Mouse (Mus musculus) heart, adult 2 months (tissue): ENCODE data around the gene Gimap5. TPM values are rescaled to one million over a fixed set of nuclear protein-coding genes. Genes with fewer than 3 reads are reported as not detected.
A peak's percentile ranks its signal among the peaks of the same experiment; 100 is the strongest.

Experiments used
- DNase-seq, 2 experiments: peaks; one replicate each; pipeline ENCODE4 v3.0.0; 2021
- H3K27ac ChIP-seq: fragments of 200-600 bp; 2 replicates; pipeline ENCODE4 v1.8.1; 2022
- H3K27me3 ChIP-seq: fragments of 200-500 bp; 2 replicates; pipeline ENCODE4 v1.6.1; 2012; ENCODE audit warnings: mild to moderate bottlenecking, low read length, inconsistent platforms, mixed read lengths; ENCODE audit not compliant: control insufficient read depth, insufficient read depth
- H3K36me3 ChIP-seq: fragments of 200-500 bp; 2 replicates; pipeline ENCODE4 v1.6.1; 2012; ENCODE audit warnings: low read length, inconsistent platforms; ENCODE audit not compliant: control insufficient read depth, insufficient read depth
- H3K4me1 ChIP-seq: fragments of 200-500 bp; 2 replicates; pipeline ENCODE4 v1.6.1; 2011; ENCODE audit warnings: low read length; ENCODE audit not compliant: control insufficient read depth, insufficient read depth
- H3K4me3 ChIP-seq: fragments of 200-600 bp; 2 replicates; pipeline ENCODE4 v1.8.1; 2022
- H3K79me2 ChIP-seq: fragments of 200-500 bp; replicated peaks from 2 replicates; pipeline ENCODE4 v1.6.1; 2012; ENCODE audit warnings: mild to moderate bottlenecking, inconsistent platforms, low read length, moderate library complexity, mixed read lengths; ENCODE audit not compliant: control insufficient read depth, insufficient read depth
- H3K9ac ChIP-seq: fragments of 200-500 bp; 2 replicates; pipeline ENCODE4 v1.6.1; 2012; ENCODE audit warnings: low read depth, mild to moderate bottlenecking, control low read depth, inconsistent platforms, low read length, mixed read lengths
- CTCF ChIP-seq: fragments of 200-600 bp; IDR thresholded peaks from 2 replicates; pipeline ENCODE4 v1.8.1; 2022; ENCODE audit warnings: antibody characterized with exemption, mild to moderate bottlenecking, moderate library complexity
- EP300 ChIP-seq: fragments of 200-500 bp; IDR thresholded peaks from 2 replicates; pipeline ENCODE4 v1.6.1; 2011; ENCODE audit warnings: low read depth, low read length, control low read depth; ENCODE audit not compliant: insufficient read depth
- POLR2A ChIP-seq: fragments of 200-500 bp; IDR thresholded peaks from 2 replicates; pipeline ENCODE4 v1.6.1; 2011; ENCODE audit warnings: mild to moderate bottlenecking, low read depth, low read length, control low read depth; ENCODE audit not compliant: insufficient read depth
- WGBS: fragments of 180-500 bp; shearing (Covaris S2); methylation state at CpG from one replicate; pipeline ENCODE4 v1.1.7; 2018; 5-methylcytosine and 5-hydroxymethylcytosine counted together
- intact Hi-C: fragments of 180-260 bp; cut with DNase I; formaldehyde crosslinking; loops from one replicate; pipeline ENCODE4 v1.15.1; 2025
- polyA plus RNA-seq: library from polyadenylated mRNA; depleted of rRNA; stranded (reverse); fragments of >200 nt; gene quantifications from 2 replicates; pipeline ENCODE4 v1.2.3, GENCODE M21; 2012
- total RNA-seq, 2 experiments: library from RNA; stranded (reverse); gene quantifications; 2 replicates each; pipeline ENCODE4 v1.2.3; 2021

Gene Gimap5
- total and polyA plus RNA-seq, 3 experiments = 4.6 to 6.6 (median 5.1) TPM

DNA sequence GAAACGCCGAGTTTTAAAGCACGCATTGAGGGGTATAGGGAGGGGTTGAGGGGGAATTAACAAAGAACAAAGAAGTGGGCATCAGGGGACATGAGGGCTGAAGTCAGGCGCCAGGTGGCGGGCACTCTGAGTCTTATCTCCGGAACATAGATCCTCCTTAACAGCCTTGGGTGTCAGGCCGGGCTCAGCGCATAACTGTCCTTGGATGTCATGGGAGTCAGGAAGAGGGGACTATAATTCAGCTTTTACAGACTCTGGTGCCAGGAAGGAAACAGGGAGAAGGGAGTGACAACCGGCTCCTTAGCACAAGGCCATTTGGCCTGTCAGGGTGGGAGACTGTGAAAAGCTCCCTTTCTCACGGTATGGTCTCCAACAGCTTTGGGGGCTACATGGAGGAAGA is 18.5 kb downstream of the Gimap5 start:
- no peak overlapping the region for H3K4me3 ChIP-seq
- no peaks in the 10 kb centered on the region for H3K27me3 ChIP-seq
- intact Hi-C loops = no loop called here
- no peaks in the 10 kb centered on the region for H3K79me2 ChIP-seq
- H3K27ac ChIP-seq = no peak overlapping the region
- 85% methylated on average over 10 of the region's 10 CpGs for WGBS
- no peak overlapping the region for H3K9ac ChIP-seq
- TF ChIP-seq CTCF = no peak
- TF ChIP-seq POLR2A = no peak
- no peak for TF ChIP-seq EP300
- H3K4me1 ChIP-seq = no peaks in the 10 kb centered on the region
- DNase-seq = no peak
- no peaks in the 10 kb centered on the region for H3K36me3 ChIP-seq

- DNase-seq = peak in 1 of 2 experiments; percentile 40
- WGBS = 59% methylated on average over 9 of the region's 9 CpGs
- intact Hi-C loops = no loop called here
- H3K9ac ChIP-seq = no peak overlapping the region
- H3K4me1 ChIP-seq = no peaks in the 10 kb centered on the region
- no peak overlapping the region for H3K4me3 ChIP-seq
- no peak for TF ChIP-seq CTCF
- TF ChIP-seq EP300 = no peak
- TF ChIP-seq POLR2A = no peak
- no peak overlapping the region for H3K27ac ChIP-seq
- H3K27me3 ChIP-seq = no peaks in the 10 kb centered on the region
- no peaks in the 10 kb centered on the region for H3K79me2 ChIP-seq
- no peaks in the 10 kb centered on the region for H3K36me3 ChIP-seq
Measured at GRCm38 (mm10) chr6:48768178-48768869, 22.3 kb downstream of the Gimap5 start.

GRCm38 (mm10) chr6:48768933-48769332 is 22.9 kb downstream of the Gimap5 start:
- 79% methylated on average over 3 of the region's 3 CpGs for WGBS
- H3K4me1 ChIP-seq = no peaks in the 10 kb centered on the region
- H3K27ac ChIP-seq = no peak overlapping the region
- intact Hi-C loops = no loop called here
- DNase-seq = no peak
- H3K4me3 ChIP-seq = no peak overlapping the region
- H3K27me3 ChIP-seq = no peaks in the 10 kb centered on the region
- H3K9ac ChIP-seq = no peak overlapping the region
- TF ChIP-seq EP300 (no peak), CTCF (no peak), POLR2A (no peak)
- no peaks in the 10 kb centered on the region for H3K79me2 ChIP-seq
- H3K36me3 ChIP-seq = no peaks in the 10 kb centered on the region

DNA sequence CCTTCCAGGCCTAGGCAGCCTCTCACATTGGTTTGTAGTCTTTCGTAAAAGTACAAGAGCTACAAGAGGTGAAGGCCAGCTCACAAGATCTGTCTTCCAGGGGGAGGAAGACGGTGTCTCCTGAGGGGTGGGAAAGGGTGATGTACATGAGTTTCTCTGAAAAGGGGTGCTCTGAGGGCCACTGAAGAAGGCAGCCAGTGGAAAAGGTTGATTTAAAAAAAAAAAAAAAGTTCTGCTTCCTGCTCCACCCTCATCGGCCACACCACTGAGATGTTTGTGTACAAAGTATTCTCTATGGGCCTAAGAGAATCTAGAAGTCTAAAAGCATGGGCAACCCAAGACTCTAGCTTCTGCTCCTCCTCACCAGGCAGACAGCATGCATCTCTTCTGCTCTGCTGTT is 24.7 kb downstream of the Gimap5 start, which contains the start of gene Gimap3:
TSS of gene Gimap3 (minus strand) at position 156 of the 400 bp plus-strand sequence.
- H3K79me2 ChIP-seq = no peaks in the 10 kb centered on the region
- H3K36me3 ChIP-seq = no peaks in the 10 kb centered on the region
- peak within 1 kb of the TSS; percentile 53 for H3K27ac ChIP-seq
- intact Hi-C loops = loop anchor here (5.0 kb wide), 2 partner anchors 233 to 593 kb away; partner anchors contain the start of gene Atp6v0e2
- DNase-seq = peak in 1 of 2 experiments; percentile 14
- no peak within 1 kb of the TSS for H3K4me3 ChIP-seq
- H3K4me1 ChIP-seq = no peaks in the 10 kb centered on the region
- H3K9ac ChIP-seq = no peak within 1 kb of the TSS
- no peaks in the 10 kb centered on the region for H3K27me3 ChIP-seq
- no peak for TF ChIP-seq POLR2A
- WGBS = 77% methylated on average over 3 of the region's 3 CpGs

DNA sequence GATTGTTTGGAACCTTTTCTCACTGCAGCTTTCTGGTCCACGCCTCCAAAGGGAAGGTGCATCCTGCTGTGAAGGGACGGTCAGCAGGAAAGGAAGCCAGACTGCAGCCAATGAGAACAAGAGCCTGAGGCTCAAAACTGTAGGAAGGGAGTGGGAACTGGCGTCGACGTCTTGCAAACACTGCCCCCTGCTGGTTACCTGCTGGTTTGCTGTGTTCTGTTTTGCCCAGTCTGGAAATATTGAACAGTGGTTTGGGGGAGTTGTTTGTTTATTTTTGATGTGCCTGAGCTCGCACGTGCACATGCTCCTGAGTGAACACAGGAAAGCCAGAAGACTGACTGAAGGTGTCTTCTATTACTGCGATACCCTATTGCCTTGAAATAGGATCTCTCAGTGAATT is 26.0 kb downstream of the Gimap5 start:
- WGBS = 6% methylated on average over 8 of the region's 8 CpGs
- Histone ChIP-seq H3K4me1 (no peaks in the 10 kb centered on the region), H3K79me2 (no peaks in the 10 kb centered on the region), H3K9ac (no peak overlapping the region), H3K36me3 (no peaks in the 10 kb centered on the region), H3K27me3 (no peaks in the 10 kb centered on the region), H3K4me3 (no peak overlapping the region), H3K27ac (peak overlapping the region; percentile 53; the same call in 1 of the 2 replicates)
- TF ChIP-seq CTCF (no peak; the same call in 1 of the 2 replicates), EP300 (peak; percentile 85), POLR2A (no peak)
- intact Hi-C loops = loop anchor here (1.0 to 5.0 kb wide), 4 partner anchors 26 to 595 kb away; partner anchors contain the start of genes Atp6v0e2 and Gimap5
- DNase-seq = peak; percentile 82 to 85

- intact Hi-C loops = no loop called here
- no peak overlapping the region for H3K4me3 ChIP-seq
- no peak for DNase-seq
- no peak for TF ChIP-seq EP300
- no peak for TF ChIP-seq CTCF
- TF ChIP-seq POLR2A = no peak
- 74% methylated on average over 1 of the region's 1 CpGs for WGBS
- no peaks in the 10 kb centered on the region for H3K27me3 ChIP-seq
- H3K27ac ChIP-seq = no peak overlapping the region
- H3K79me2 ChIP-seq = no peaks in the 10 kb centered on the region
- no peaks in the 10 kb centered on the region for H3K36me3 ChIP-seq
- H3K9ac ChIP-seq = no peak overlapping the region
- no peaks in the 10 kb centered on the region; the same call in 1 of the 2 replicates for H3K4me1 ChIP-seq
Measured at GRCm38 (mm10) chr6:48784406-48784805, 38.4 kb downstream of the Gimap5 start.
